Mouse (Mus musculus) spleen, adult 2 months (tissue): ENCODE data around the gene Zfp609.

Experiments
- CTCF ChIP-seq: fragments of 200-500 bp; IDR thresholded peaks from 2 replicates; pipeline ENCODE4 v1.5.1; 2011; ENCODE audit warnings: mild to moderate bottlenecking, inconsistent platforms; ENCODE audit not compliant: insufficient read depth, insufficient read length, insufficient replicate concordance; ENCODE audit errors: extremely low read depth
- POLR2A ChIP-seq: fragments of 200-500 bp; IDR thresholded peaks from 2 replicates; pipeline ENCODE4 v1.6.1; 2011; ENCODE audit warnings: low read depth, low read length, inconsistent platforms

- TF ChIP-seq POLR2A (no peak), CTCF (no peak)
Observed at GRCm38 (mm10) chr9:65692959-65693603, 134.3 kb downstream of the Zfp609 start.
